Mouse (Mus musculus) heart, adult 8-10 months (tissue): ENCODE results near the gene Parn. TPM values are rescaled to one million over a fixed set of nuclear protein-coding genes. Genes with fewer than 3 reads are reported as not detected.
A peak's percentile ranks its signal among the peaks of the same experiment; 100 is the strongest.

Source experiments
- DNase-seq: peaks from one replicate; pipeline ENCODE4 v3.0.0; 2022; ENCODE audit warnings: low spot score
- total RNA-seq, 4 experiments: library from RNA; stranded (reverse); gene quantifications; 2 replicates each; pipeline ENCODE4 v1.2.4; 2022

Parn gene
- total RNA-seq, 4 experiments from 2014 or later, result 7.8 to 12.7 (median 9.3) TPM

DNA sequence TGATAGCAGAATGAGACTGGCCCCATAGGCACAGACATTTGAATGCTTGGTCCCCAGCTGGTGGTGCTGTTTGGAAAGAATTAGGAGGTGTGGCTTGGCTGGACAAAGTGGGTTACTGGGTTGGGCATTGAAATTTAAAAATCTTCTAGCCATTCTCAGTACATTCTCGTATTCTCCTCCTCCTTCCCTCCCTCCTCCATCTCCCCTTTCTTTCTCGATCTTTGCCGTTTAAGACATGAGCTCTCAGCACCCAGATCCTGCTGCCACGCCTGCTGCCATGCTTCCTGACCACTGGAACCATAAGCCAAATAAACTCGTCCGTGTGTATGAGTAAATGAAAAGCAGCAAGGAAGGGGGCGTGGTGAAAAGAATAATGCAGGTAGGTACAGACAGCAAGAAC, 111.5 kb downstream of the Parn start:
- no peak for DNase-seq

DNA sequence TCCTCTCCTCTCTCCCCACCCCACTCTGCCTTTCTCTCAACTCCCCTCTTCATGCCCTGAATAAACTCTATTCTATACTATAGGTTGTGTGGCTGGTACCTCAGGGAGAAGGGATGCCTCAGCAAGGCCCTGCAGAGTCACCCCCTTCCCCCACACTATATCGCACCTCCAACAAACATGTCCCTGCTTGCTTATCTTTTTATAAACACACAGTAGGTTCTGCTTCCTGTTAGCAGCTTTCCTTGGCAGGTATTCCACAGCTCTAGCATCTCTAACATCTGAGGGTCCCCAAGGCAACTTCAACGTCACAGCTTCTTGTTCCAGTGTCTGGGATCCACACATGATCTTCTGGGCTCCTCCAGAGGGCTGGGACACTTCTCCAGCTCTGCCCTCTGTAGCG, 117.3 kb downstream of the Parn start:
- DNase-seq, result no peak

DNA sequence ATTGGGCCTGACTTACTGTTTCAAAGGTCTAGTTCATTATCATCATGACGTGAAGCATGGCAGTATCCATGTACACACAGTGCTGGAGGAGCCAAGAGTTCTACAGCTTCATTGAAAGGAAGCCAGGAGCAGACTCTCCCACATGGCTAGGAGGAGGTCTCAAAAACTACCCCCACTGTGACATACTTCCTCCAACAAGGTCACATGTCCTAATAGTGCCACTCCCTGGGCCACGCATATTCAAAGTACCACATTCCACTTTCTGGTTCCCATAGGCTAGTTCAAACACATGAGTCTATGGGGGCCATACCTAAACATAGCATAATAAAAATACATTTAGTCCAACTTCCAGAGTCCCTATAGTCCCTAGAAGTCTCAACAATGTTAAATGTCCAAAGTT, 118.0 kb downstream of the Parn start:
- DNase-seq, result no peak

DNA sequence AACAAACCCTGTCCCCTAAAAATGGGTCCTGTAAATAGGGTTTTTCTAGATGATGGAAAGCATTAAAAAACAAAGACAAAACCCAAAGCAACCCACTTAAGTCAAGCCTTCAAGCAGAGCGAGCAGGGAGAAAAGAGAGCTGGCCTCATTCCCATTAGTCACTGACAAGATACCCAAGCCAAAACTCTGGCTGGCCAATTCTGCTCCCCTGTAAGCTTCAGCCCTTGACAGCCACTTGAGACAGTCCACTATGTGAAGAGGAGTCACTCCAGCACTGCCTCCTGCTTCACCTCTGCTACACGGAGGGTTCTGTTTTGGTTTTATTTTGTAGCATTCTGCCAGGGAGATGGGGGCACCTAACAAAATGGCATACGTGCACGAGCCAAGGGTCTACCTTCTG, 126.2 kb downstream of the Parn start:
- no peak for DNase-seq

DNA sequence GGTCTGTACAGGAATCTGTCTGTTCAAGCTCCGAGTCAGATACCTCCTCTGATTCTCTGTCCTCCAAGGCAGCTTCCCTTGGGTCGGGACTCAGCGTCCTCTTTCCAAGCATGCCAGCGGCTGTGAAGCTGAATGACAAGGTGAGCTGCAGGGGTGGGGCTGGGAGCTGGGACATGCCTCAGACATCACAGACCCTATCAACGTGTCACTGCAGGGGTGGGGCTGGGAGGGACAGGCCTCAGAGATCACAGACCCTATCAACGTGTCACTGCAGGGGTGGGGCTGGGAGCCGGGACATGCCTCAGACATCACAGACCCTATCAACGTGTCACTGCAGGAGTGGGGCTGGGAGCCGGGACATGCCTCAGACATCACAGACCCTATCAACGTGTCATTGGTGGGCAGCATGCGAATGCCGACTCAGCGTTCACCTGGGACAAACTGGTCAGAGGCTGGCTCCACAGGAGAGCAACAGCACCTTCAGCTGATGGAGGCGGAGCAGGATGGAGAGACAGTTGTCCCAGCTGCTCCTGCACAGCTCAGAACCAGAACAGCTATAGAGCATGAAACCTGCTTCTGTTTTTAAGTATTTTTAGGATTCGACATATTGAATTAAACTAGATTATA, 126.7 kb downstream of the Parn start:
- no peak for DNase-seq

DNA sequence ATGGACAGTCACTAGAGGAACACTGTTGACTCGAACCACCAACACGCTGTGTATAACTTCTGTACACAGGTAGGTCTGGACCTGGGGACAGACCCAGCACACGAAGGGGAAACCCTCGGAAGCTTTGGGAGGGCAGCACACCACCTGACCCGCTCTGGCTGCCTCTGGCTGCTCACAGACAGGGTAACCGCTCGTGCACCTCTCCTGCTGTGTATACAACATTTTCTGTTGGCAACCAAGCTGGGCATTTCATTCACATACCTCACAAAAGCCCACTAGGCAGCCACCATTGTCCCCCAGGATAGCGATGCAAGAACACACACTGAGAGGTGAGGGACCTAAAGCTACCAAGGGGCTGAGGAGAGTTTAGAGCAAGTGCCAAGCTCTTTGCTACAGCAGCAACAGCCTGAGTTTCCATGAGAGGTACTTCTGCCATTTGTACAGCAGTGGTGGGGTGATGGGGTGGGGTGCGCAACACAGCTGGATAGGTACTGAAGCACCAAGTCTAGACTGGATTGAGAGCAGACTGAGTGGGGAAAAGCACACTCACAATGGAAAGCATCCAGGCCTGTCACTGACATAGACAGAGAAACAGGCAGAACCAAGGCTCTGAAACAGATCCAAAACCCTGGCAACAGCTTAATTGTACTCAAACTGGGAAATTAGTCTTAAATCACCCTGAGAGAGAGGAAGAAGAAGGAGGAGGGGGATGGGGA, 128.9 kb downstream of the Parn start:
- DNase-seq, result no peak

DNA sequence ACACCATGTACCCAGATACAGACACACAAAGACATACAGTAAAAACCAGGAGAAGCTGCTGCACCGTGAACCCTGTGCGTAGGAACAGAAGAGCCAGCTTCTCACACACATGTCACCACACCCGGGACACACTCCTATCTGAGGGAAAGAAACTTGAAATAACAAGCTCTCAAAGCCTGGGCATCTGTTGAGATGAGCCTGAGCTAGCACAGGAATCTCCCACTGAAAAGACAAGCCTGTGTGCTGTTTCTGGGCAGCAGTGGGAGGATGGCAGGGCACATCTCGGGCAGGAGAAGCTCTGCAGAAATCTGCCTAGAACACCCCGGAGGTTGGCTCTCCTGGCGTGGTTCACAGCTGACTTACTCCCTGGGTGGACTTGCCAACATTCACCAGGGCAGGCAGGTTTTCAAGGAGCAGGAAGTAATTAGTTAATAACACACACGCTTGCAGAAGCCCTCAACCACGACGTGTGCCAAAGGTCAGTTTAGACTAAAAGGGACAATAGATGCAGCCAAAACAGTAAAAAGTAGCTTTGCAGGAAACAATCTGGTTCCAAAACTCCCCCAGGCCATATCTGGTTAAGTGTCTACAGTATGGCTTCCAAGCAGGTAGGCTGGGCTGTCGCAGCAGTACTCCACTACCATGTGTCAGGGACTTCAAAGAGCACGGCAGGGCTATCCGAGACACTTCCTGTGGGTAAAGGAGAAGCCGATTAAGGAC, 129.6 kb downstream of the Parn start:
- DNase-seq, result no peak

DNA sequence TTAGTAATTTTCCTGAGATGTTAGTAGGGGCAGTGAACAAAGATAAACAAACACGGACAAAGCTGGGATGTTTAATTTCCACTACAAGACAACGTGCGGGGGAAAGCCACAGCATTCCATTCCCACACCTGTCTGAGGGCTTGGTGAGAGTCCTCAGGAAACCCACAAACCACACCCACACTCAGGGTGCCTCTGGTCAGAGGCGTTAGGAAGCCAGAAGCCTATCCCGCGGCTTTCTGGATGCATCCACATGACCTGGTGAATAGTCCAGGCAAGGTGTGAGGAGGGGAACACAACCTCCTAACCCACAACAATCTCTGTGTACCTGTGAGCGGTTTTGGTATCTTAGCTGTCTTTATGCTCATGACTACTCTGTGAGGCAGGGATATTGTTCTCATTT, 131.6 kb downstream of the Parn start:
- DNase-seq, result no peak

DNA sequence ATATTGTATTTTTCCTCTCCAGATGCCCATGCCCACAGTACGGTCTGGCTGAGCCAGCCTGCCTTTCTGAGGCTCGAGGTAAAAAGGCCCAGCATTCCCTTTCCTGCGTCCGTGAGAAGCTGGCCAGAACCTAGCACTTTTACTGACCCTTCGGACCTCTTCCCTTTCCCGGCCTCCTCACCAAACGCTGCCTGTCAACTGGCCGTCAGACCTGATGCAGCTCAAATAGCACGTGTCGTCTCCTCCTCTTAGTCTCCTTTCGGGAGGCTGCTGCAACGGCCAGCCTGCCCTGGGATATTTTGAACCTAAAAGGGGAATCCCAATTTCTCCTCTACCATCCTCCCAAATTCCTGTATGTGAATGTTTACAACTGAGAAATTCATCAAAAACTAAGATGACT, 132.1 kb downstream of the Parn start:
- no peak for DNase-seq

DNA sequence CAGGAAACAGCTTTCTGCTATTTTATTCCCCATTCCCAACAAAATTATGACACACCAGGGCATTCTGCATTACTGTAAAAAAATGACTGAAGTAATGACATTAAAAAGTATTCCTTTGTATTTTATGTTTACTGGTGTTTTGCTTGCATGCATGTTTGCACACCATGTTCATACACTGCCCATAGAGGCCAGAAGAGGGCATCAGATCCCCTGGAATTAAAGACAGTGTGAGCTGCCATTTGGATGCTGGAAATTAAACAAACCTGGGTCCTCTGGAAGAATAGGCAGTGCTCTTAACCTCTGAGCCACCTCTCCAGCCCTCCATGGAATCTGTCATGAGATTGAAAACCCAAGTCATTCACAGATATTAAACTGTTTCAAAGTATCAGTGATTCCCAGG, 135.1 kb downstream of the Parn start:
- peak; percentile 28 for DNase-seq

DNA sequence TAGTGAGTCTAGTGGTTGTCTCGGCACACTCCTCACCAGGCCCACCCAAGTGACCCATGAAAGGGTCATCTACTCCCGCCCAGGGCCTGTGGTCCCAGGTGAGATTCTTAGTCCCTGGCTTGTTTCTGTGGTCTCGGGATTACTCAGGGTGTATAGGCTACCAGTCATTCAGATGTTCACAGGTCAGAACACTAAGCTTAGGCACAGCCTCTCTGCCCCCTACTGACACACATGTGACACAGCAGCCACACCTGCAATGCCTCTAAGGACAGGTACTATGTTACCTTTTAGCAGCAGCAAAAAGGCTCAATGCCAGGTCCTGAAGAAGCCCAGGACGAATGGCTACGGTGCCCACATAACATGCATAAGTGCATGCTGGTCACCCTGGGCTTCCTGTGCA, 136.7 kb downstream of the Parn start:
- no peak for DNase-seq

DNA sequence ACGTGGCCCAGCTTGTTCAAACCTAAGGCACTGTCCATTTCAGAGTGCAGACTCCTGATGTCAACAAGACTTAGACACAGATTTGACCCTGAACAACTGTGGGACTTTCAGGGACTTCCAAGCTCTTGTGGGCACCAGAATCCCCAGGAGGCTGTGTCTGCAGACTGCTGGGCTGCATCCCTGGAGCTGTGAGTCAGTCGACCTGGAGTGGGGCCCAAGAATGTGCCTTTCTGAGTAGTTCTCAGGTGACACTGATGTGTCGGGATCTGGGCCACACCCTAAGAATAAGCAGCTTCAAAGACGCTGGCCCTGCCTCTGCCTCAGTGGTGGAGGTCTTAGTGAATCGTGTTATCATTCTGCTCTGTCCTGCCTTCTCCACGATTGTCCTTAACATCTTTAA, 146.6 kb downstream of the Parn start:
- peak; percentile 21 for DNase-seq

DNA sequence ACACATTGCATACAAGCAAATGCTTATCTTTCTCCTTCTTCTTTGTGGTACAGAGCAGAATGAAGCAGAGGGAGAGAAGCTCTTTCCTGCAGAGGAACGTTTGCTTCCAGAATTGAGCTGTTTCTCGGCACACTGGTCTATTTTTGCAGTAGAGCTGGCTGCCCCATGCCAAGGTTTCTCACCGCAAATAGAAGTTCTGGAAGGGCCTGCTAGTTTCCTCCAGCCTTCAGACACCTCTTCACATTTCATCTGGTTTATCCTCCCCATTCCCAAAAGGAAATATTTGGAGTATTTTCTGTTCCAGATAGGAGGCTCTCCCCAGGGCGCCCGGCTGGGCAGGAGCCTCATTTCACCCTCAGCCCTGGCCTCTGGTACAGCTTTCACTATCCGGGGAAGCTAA, 147.7 kb downstream of the Parn start:
- DNase-seq, result peak; percentile 32

DNA sequence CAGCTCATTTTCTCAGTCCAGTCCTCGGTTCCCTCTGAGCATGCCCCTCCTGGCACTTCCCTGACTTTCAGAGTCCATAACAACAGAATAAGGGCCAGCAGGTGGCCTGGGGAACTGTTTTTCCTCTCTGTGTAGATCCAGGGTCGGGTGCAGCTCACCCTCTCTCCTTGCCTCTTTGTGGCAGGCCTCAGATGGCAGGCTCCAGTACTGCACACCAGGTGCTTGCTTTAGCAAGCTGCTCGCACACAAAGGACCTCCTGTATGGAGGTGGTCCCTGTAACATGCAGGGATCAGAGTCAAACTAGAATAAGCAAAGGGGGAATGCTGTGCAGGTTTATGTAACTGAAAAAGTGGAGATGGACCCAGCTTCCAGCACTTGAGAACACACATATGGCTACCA, 151.8 kb downstream of the Parn start:
- DNase-seq, result no peak

DNA sequence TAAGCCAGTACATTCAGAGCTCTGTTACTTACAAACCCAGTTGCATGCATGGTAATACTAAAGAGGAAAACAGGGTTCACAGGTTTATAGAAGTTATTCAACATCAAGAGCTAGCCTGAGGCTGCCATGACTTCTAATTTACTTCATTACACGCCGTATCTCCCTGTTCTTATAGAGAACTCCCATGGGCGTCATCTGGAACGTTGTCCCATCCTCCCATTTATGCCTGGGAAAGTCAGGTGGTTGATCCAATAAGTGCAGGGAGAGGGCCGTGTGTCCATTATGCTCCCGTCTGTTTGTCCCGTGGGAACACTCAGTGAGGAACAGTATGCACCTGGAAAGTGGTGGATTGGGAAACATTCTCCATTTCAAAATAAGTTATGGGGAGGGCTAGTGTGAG, 152.4 kb downstream of the Parn start:
- no peak for DNase-seq

DNA sequence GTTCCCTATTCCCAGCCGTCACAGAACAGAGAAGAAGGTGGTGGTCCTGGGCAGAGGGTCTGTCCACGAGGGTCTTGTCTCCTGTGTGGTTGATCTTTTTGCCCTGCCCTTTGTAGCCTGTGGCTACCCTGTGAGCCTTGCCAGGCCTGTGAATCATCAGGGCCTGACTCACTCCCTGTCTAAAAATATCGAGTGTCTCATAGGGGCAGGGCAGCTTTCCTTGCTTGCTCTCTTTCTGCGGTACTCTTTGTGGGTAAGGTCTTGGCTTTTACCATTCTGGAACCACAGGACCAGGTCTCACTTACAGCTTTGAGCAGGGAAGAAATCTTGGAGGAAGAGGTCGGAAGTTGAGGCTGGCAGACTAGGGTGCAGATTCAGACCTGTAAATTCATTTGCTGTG, 162.9 kb downstream of the Parn start:
- DNase-seq, result peak; percentile 51

DNA sequence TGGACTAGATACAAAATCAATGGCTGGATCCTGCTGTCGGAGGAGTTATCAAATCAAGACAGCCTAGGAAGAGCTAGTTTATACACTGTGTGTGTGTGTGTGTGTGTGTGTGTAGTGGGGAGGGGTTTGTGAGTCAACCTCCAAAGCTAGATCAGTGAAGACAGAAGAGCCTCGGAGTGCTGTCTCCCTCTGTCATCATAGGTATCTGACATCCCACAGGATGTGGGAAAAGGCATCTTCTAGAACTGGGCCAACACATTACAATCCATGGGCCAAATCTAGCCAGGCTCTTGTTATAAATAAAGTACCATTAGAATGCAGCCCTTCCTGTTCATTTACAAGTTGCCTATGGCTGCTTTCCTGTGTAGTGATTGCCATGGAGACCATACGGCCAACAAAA, 163.5 kb downstream of the Parn start:
- DNase-seq, result no peak

DNA sequence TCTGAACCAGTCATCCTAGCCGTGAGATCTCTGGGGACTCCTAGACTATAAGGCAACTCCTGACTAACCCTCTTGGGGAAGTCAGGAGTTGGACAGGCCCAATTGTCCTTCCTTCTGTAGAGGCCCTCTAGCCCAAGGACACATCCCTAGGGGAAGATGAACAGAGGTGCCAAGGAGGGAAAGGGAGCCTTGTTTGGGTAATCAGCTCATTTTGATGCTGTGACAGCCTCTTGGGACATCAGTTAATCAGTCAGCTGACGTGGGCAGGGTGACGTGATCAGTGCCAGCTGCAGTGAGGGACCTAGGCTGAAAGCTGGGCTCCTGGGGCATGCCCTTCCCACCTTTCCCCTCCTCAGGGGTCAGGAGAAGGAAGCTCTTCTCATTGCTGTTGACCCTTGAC, 169.0 kb downstream of the Parn start:
- DNase-seq, result no peak

DNA sequence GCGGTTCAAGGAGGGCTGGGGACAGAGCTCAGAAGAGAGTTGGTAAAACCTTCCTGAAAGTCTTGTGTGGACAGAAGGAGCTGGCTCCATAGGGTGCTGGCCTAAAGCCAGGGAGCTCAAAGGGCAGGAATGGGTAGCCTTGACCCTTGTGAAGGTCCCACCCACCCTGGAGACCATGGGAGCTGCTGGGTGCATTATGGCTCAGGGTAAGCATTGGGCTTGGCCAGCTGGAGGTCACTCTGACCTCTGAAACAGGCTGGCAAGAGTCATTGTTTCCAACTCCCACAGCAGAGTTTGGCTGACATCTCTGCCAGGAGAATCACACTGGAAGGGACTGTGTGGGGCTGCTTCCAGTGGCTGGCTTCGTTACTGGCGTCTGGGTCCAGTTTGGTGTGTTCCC, 174.0 kb downstream of the Parn start:
- peak; percentile 45 for DNase-seq

DNA sequence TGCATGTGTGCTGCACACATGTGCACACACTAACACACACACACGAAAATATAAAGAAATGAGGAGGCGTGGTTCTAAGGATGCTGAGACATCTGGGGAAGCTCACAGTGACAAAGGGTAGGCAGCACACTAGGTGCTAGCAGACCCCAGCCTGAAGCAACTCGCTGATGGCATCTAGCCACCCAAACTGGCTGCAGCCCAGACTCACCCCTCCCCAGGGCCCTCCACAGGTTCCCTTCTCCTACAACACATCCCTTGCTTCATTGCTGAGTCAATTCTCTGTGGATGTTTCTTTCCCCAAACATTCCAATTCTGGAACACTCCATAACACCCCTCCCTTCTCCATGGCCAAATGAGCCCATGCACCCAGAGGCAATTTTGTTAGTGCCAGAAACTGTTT, 175.0 kb downstream of the Parn start:
- no peak for DNase-seq

DNA sequence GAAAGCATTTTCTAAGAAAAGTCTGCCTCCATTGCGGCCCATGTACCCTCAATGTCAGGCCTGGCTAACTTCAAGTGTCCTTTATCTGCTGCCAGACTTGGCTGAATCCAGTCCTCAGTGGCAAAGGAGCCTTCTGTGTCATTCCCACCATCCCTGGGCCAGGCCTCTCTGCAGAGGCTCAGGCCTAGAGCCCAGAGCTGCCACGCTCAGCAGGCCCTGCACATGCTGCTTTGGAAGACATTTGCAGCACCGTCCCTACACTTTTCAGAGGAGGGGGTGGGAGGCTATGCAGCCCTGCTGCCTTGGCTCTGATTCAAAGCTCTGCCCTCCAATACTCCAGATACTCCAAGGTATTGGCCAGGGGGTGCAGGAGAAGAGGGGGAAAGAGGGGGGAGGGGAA, 176.2 kb downstream of the Parn start:
- DNase-seq, result no peak
